Mouse (Mus musculus) liver, embryonic 12.5 days (tissue): Measurements from ENCODE around the gene Atp8b5. TPM values are rescaled to one million over a fixed set of nuclear protein-coding genes. Genes with fewer than 3 reads are reported as not detected.

Source experiments
- ATAC-seq: fragments of 200-750 bp; cut with Nextera tagmentation; 2 replicates; pipeline ENCODE4 v1.8.0; 2017; ENCODE audit warnings: moderate number of reproducible peaks, mild to moderate bottlenecking, moderate library complexity
- H3K27ac ChIP-seq: fragments of 300-500 bp; sonication (generic); 2 replicates; pipeline ENCODE4 v1.5.1; 2016; ENCODE audit warnings: mild to moderate bottlenecking
- H3K27me3 ChIP-seq: fragments of 300-500 bp; sonication (generic); replicated peaks from 2 replicates; pipeline ENCODE4 v1.6.1; 2016; ENCODE audit warnings: mild to moderate bottlenecking, moderate library complexity
- H3K36me3 ChIP-seq: fragments of 300-500 bp; sonication (generic); 2 replicates; pipeline ENCODE4 v1.6.1; 2016; ENCODE audit warnings: mild to moderate bottlenecking, moderate library complexity
- H3K4me1 ChIP-seq: fragments of 300-500 bp; sonication (generic); 2 replicates; pipeline ENCODE4 v1.6.1; 2016
- H3K4me2 ChIP-seq: fragments of 300-500 bp; sonication (generic); 2 replicates; pipeline ENCODE4 v1.6.1; 2016; ENCODE audit warnings: mild to moderate bottlenecking, moderate library complexity
- H3K4me3 ChIP-seq: fragments of 300-500 bp; sonication (generic); 2 replicates; pipeline ENCODE4 v1.5.1; 2016; ENCODE audit warnings: mild to moderate bottlenecking, moderate library complexity
- H3K9ac ChIP-seq: fragments of 300-500 bp; sonication (generic); 2 replicates; pipeline ENCODE4 v1.6.1; 2016; ENCODE audit warnings: mild to moderate bottlenecking, moderate library complexity
- H3K9me3 ChIP-seq: fragments of 300-500 bp; sonication (generic); replicated peaks from 2 replicates; pipeline ENCODE4 v1.6.1; 2016; ENCODE audit warnings: mild to moderate bottlenecking, moderate library complexity
- whole genome bisulfite sequencing: fragments of 180-500 bp; shearing (Covaris S2); methylation state at CpG from one replicate; pipeline ENCODE4 v1.1.7; 2016; ENCODE audit not compliant: insufficient replicate concordance; 5-methylcytosine and 5-hydroxymethylcytosine counted together
- polyA plus RNA-seq: library from polyadenylated mRNA; unstranded; fragments of >200 nt; fragmentation: Nextera tagmentation; extraction: Ambion mirVana; gene quantifications from 2 replicates; pipeline ENCODE4 v1.2.1, GENCODE M21; 2016

The Atp8b5 gene
- polyA plus RNA-seq, 1 experiment from 2014 or later = 0.27 TPM

GRCm38 (mm10) chr4:43371406-43371805 is 104.4 kb downstream of the Atp8b5 start:
- 67% methylated on average over 11 of the region's 11 CpGs for WGBS
- no peak overlapping the region for H3K27ac ChIP-seq
- no peak for ATAC-seq

DNA sequence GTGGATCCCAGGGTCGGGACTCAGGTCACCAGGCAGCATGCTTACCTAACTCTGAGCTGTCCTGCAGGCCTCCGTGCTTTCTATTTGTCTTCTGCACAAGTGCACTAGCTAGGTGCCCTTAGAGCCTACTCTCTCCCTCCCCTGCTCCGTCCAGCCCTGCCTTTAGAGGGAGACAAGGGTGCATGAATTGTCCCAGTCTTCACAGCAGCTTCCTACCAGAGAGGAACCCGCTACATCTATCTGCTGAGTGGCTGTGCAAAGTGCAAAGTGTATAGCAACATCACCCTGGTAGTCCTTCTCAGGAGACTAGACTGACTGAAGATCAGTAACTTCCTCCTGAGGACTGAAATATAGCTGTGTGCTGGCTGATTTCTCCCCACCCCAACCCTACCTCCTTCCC is 105.2 kb downstream of the Atp8b5 start:
- no peak overlapping the region for H3K27ac ChIP-seq
- ATAC-seq = no peak
- H3K27me3 ChIP-seq = peaks cover 18% of the 10 kb centered on the region; the same call in 1 of the 2 replicates
- no peak overlapping the region for H3K4me2 ChIP-seq
- no peak overlapping the region for H3K9ac ChIP-seq
- H3K4me1 ChIP-seq = no peaks in the 10 kb centered on the region
- WGBS = 45% methylated on average over 4 of the region's 4 CpGs
- H3K9me3 ChIP-seq = no peaks in the 10 kb centered on the region
- no peak overlapping the region for H3K4me3 ChIP-seq
- H3K36me3 ChIP-seq = no peaks in the 10 kb centered on the region

More at GRCm38 (mm10) chr4:43371406-43371805, 104.4 kb downstream of the Atp8b5 start:
- Histone ChIP-seq H3K9ac (no peak overlapping the region), H3K4me2 (no peak overlapping the region), H3K9me3 (no peaks in the 10 kb centered on the region), H3K36me3 (no peaks in the 10 kb centered on the region), H3K4me1 (no peaks in the 10 kb centered on the region), H3K4me3 (no peak overlapping the region), H3K27me3 (peaks cover 18% of the 10 kb centered on the region; the same call in 1 of the 2 replicates)

DNA sequence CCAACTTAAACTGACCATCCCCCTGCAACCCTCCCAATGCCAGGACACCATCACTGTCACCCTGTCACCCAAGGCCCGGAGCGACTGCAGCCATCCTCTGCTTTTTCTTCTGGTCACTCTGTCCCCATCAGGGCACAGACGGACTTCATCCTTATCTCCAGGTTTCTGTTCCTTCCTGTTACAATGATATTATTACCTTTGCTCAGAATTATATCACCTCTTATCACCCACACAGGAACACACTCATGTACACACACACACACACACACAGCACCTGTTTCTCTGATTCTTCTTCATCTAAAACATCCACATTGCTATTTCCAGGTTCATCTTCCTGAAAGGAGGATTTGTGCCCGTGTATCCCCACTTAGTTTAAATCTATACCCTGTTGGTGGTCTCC is 107.3 kb downstream of the Atp8b5 start:
- Histone ChIP-seq H3K4me2 (no peak overlapping the region), H3K9me3 (no peaks in the 10 kb centered on the region), H3K4me3 (no peak overlapping the region), H3K4me1 (no peaks in the 10 kb centered on the region), H3K36me3 (no peaks in the 10 kb centered on the region), H3K27ac (no peak overlapping the region), H3K9ac (no peak overlapping the region), H3K27me3 (peaks cover 15% of the 10 kb centered on the region; the same call in 1 of the 2 replicates)
- ATAC-seq = no peak
- 61% methylated on average over 4 of the region's 4 CpGs for WGBS

DNA sequence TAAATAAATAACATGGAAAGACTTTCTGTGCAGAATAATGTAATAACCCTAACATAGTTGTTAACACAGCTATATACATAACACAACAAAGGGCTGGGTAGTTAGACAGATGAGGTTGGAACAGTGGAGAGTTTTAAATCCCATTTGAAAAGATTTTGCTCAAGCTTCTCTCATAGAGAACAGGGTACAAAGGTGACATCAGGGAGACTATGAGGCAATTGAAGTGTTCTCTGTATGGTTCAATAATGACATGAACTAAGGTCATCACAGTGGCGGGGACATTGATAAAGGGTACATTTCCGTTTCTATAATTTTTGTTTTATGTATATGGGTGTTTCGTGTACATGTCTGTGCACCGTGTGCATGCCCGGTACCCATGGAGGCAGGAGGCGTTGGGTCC is 112.6 kb downstream of the Atp8b5 start:
- Histone ChIP-seq H3K9ac (no peak overlapping the region), H3K27me3 (peaks cover 40% of the 10 kb centered on the region), H3K36me3 (no peaks in the 10 kb centered on the region), H3K9me3 (no peaks in the 10 kb centered on the region), H3K4me2 (no peak overlapping the region), H3K27ac (no peak overlapping the region), H3K4me1 (no peaks in the 10 kb centered on the region; the same call in 1 of the 2 replicates), H3K4me3 (no peak overlapping the region)
- ATAC-seq = no peak
- 70% methylated on average over 6 of the region's 6 CpGs for WGBS

DNA sequence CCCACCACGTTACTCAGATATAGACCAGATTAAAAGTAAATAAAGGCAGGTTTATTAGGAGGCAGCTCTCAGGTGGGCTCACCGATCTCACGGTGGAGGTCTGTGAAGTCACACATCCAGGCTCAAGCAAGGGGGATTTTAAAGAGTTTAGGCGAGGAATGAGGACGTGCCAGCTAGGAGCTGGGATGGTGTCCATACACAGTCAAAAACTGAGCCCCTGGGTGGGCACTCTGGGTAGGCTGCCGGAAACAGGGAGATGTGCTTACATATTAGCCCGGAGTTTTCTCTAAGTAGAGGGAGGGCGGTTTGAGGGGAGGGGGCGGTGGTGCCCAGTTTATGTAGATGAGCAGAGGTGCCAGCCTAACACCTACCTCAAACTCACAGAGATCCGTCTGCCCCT is 114.0 kb downstream of the Atp8b5 start:
- Histone ChIP-seq H3K4me1 (no peaks in the 10 kb centered on the region; the same call in 1 of the 2 replicates), H3K4me2 (peak overlapping the region; percentile 74), H3K9ac (no peak overlapping the region), H3K27ac (no peak overlapping the region), H3K36me3 (no peaks in the 10 kb centered on the region), H3K4me3 (no peak overlapping the region), H3K9me3 (no peaks in the 10 kb centered on the region), H3K27me3 (peaks cover 37% of the 10 kb centered on the region)
- ATAC-seq = no peak
- 50% methylated on average over 10 of the region's 10 CpGs for WGBS

DNA sequence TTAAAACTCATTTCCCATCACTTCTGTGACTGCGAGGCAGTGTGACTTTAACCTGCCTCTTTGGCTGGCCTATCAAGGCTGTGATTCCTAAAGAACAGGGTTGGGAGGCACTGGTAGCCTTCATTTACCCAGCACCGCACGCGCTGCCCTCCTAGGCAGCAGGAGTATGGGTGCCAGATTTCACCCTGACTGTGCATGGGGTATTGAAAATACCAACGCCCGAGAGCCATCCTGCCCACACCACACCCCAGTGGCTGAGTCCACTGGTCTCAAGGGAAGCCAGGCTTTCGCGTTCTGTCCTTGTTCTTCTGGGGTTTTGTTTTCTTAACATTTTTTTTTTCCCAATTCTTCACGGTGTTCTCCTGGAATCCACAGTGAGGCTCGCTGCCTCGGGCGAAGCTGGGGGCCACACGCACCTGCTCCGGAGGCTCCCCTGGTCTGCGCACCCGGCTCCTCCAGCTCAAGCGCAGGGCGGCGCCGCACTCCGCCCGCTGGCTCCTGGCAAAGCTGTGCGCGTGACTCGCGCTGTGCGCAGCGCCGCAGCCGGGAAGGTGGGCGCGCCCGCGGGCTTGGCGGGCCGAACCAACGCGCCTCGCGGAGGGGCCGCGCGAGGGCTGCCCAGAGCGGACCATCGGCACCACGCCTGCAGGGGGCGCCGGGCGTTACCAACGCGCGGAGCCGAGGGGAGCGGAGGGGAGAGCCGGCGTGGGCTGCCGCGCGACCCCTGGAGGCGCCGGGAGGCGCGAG is 114.6 kb downstream of the Atp8b5 start, which contains the start of gene Rusc2:
Gene Rusc2, plus strand, starts transcription at position 572 of the 747 bp plus-strand sequence.
- H3K9ac ChIP-seq = peak within 1 kb of the TSS; percentile 43
- H3K36me3 ChIP-seq = no peaks in the 10 kb centered on the region
- 3% methylated on average over 58 of the region's 63 CpGs for WGBS
- peaks cover 37% of the 10 kb centered on the region for H3K27me3 ChIP-seq
- peak within 1 kb of the TSS; percentile 74 for H3K4me2 ChIP-seq
- H3K4me1 ChIP-seq = no peaks in the 10 kb centered on the region; the same call in 1 of the 2 replicates
- peak; percentile 44; the same call in 1 of the 2 replicates for ATAC-seq
- no peak within 1 kb of the TSS for H3K27ac ChIP-seq
- H3K4me3 ChIP-seq = peak within 1 kb of the TSS; percentile 52
- no peaks in the 10 kb centered on the region for H3K9me3 ChIP-seq

DNA sequence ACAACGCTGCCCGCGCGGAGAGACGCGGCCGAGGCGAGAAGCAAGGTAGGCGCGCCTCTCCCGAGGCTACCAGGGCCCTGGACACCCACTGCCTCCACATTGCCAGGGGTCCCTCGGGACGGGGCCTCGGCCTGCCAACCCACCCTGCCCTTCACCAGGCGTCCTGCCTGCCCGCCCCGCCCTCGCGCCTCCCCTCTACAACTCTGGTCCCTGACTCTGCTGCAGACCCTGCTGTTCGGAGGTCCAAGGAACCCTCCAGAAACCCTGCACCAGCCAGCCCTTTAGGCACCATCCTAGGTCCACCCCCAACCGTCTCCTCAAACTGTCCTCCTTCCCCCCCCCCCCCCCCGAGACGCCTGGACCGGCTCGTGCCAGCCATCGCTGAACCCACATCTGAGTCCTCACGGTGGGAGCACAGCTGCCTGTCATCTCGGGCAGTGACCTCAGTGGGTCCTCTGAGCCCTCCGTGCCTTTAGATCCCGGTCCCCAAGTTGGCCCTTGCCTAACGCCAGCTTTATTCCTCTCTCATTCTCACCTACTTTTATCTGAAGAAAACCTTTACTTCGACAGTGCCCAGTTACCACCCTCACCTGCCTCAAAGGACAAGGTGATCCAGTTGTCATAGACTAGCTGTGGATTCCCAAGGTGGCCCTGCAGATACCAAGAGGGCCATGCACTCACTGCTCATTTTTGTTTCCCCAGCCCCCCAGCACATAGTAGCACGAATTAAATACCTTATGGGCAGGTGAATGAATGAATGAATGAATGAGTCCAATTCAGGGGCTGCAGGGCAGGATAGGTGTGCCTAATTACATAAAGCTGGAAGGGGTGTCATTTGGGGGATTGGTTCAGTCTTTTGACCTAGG is 115.4 kb downstream of the Atp8b5 start:
- 9% methylated on average over 29 of the region's 33 CpGs for WGBS
- ATAC-seq = no peak; the same call in 1 of the 2 replicates
- H3K4me2 ChIP-seq = peak overlapping the region; percentile 74
- no peaks in the 10 kb centered on the region; the same call in 1 of the 2 replicates for H3K4me1 ChIP-seq
- no peak overlapping the region for H3K27ac ChIP-seq
- H3K9ac ChIP-seq = peak overlapping the region; percentile 43
- H3K36me3 ChIP-seq = no peaks in the 10 kb centered on the region
- H3K9me3 ChIP-seq = no peaks in the 10 kb centered on the region
- H3K27me3 ChIP-seq = peaks cover 37% of the 10 kb centered on the region
- peak overlapping the region; percentile 52 for H3K4me3 ChIP-seq

DNA sequence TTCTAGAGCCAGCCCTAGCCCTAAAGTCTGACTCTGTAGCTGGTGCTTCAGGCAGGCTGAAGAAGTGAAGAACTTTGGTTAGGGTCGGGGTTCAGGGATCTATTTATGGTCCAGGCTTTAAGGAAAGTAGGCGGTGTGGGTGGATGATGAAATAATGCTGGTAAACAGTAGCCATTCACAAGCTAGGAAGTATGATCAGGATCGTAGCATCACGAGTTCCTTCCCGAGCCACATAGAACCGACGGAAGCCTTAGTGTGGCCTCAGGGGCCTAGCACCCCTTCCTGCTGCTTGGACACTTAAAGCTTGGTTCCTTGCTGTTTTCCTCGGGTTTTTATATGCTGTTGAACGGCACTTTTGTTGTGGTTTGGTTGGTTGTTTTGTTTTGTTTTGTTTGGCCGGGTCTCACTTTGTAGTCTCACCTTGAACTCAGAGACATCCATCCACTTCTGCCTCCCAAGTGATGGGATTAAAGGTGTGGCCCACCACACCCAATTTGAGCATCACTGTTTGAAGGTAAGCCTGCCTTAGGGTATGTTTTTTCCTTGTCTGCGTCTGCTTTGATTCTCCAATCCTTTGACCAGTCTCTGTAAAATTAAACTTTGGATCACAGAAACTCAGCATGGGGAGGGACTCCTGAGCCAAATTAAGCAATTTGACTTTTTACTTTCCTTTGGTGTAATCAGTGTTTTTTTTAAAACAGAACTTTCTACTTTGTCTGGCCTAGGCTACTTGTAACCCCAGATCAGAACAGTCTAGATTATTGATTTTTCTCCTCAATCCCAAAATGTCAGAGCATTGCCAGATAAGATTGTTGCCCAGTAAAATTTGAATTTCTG is 116.5 kb downstream of the Atp8b5 start:
- no peak overlapping the region for H3K4me2 ChIP-seq
- WGBS = 53% methylated on average over 11 of the region's 11 CpGs
- H3K4me1 ChIP-seq = no peaks in the 10 kb centered on the region; the same call in 1 of the 2 replicates
- no peak for ATAC-seq
- peaks cover 37% of the 10 kb centered on the region for H3K27me3 ChIP-seq
- no peaks in the 10 kb centered on the region for H3K36me3 ChIP-seq
- no peaks in the 10 kb centered on the region for H3K9me3 ChIP-seq
- no peak overlapping the region for H3K4me3 ChIP-seq
- no peak overlapping the region for H3K9ac ChIP-seq
- no peak overlapping the region for H3K27ac ChIP-seq

DNA sequence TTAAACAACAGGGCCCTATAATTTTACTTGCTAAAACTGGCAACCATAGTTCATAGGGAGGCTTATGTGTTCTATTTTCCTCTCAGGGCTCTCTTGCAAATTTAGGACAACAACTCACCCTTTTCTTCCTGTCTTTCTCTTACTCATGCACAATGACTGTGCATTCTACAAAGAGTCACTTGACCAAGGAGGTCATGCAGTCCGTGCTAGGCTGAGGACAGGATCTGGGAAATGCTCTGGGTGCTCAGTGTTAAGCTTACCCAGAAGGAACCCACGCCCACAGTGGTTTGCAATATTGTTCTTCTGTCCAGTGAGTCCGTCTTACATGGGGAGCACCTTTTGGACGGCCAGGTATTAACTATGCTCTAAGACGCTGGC is 117.1 kb downstream of the Atp8b5 start:
- WGBS = 67% methylated on average over 5 of the region's 5 CpGs
- Histone ChIP-seq H3K36me3 (no peaks in the 10 kb centered on the region), H3K4me3 (no peak overlapping the region), H3K27ac (no peak overlapping the region), H3K4me1 (no peaks in the 10 kb centered on the region; the same call in 1 of the 2 replicates), H3K27me3 (peaks cover 37% of the 10 kb centered on the region), H3K9me3 (no peaks in the 10 kb centered on the region), H3K4me2 (no peak overlapping the region), H3K9ac (no peak overlapping the region)
- ATAC-seq = no peak

- no peak for ATAC-seq
- Histone ChIP-seq H3K36me3 (no peaks in the 10 kb centered on the region), H3K9ac (no peak overlapping the region)
These were observed 117.6 kb downstream of the Atp8b5 start for GRCm38 (mm10) chr4:43384541-43384940.

GRCm38 (mm10) chr4:43386932-43387331 is 120.0 kb downstream of the Atp8b5 start:
- no peaks in the 10 kb centered on the region for H3K9me3 ChIP-seq
- no peaks in the 10 kb centered on the region; the same call in 1 of the 2 replicates for H3K4me1 ChIP-seq
- no peak for ATAC-seq
- H3K27ac ChIP-seq = no peak overlapping the region
- H3K27me3 ChIP-seq = peaks cover 15% of the 10 kb centered on the region
- no peaks in the 10 kb centered on the region for H3K36me3 ChIP-seq
- no peak overlapping the region for H3K4me3 ChIP-seq
- no peak overlapping the region for H3K9ac ChIP-seq
- no peak overlapping the region for H3K4me2 ChIP-seq

More at GRCm38 (mm10) chr4:43384541-43384940, 117.6 kb downstream of the Atp8b5 start:
- Histone ChIP-seq H3K27me3 (peaks cover 37% of the 10 kb centered on the region), H3K9me3 (no peaks in the 10 kb centered on the region), H3K27ac (no peak overlapping the region), H3K4me2 (no peak overlapping the region), H3K4me3 (no peak overlapping the region), H3K4me1 (no peaks in the 10 kb centered on the region; the same call in 1 of the 2 replicates)
- 75% methylated on average over 3 of the region's 3 CpGs for WGBS
